Mouse (Mus musculus) testis, postnatal 10 days (tissue): ENCODE measurements around the gene 1700029H14Rik.

Source experiments
- DNase-seq: peaks from one replicate; pipeline ENCODE4 v3.0.0; 2021; ENCODE audit warnings: low spot score

The 1700029H14Rik gene

DNA sequence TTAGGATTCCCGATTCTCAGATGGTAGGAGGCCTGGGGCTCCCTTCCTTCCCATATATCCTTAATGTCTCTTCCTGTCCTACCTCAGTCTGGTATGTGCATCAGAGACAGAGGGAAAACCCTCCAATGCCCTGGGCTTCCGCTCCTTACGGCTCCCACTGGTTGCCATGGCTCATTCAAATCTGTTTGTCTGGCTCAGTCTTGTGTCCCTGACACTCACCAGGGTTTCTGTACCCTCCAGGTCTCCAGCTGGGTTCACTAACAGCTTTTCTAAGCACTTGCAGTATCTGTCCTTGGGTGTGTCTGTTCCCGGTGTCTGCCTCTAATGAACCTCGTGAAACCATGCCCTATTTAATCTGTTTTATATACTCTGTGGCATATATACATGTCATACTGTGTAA is 20.7 kb downstream of the 1700029H14Rik start:
- no peak for DNase-seq

DNA sequence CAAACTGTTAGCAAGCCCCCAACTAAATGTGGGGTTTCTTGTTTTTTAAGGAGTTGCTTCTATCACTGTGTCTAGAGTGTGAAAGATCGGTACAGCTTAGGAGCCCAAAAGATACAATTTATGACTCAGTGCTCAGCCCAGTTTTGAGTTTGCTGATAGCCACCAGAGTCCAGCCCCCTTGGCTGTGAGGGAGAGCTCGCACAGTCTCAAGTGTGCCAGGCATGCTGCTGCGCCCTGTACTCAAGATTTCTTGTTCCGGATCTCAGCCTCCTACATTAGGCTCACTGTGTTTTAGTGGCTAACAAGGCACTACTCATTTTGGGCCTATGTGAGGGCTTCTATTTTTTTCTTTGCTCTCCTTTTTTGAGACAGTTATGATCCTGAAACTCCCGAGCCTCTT is 22.1 kb downstream of the 1700029H14Rik start:
- no peak for DNase-seq

DNA sequence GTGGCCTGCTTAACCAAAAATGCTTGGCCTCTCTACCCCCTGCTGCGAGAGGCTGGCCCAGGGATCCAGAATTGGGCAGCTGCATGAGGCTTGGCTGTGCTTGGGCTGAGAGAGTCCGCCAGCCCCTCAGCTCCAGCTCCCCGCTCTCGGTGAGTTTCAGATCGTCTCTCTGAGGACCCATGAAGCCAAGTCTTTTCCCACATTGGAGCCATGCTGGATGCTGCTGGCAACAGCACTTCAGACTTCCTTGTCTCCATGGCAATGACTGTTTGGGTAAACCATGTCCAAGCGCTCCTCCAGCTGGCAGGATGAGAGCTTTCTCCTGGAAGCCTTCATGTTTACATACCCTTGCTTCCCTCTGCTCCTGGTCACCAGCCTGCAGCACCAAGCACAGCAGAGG is 23.4 kb downstream of the 1700029H14Rik start:
- no peak for DNase-seq

DNA sequence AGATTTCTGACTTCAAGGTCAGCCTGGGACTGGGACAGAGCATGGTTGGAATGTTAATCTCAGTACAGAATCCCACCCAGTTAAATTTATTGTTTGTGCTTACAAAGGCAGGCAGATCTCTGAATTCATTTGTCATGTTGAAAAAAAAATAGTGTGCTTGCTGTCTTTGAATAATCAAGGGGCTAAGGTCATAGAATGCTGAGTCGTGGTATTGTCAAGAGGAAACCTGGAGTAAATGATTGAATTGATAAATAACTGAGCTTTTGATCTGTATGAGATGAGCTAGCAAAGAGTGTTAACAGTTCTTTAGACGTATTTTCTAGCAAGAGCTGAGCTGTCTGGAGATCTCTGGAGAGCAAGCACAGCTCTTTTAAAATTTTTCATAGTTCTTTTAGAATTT is 25.2 kb downstream of the 1700029H14Rik start:
- no peak for DNase-seq

DNA sequence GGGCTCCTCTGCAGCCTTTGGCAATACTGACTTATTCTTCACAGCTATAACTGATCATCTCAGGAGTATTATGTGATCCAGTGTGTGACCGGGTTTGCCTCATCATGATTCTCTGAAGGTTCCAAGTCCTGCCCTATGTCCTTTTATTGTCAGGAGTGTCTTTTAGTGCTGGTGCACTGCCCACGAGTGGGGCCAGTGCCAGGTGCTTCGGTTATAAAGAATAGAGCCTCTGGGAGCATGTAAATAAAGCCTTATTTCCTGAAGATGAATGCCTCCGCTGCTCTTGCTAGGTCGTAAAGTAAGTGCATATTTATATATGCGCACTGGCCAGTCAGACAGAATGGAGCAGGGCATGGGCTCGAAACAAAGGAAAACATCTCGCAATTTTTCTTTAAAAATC is 29.1 kb downstream of the 1700029H14Rik start:
- no peak for DNase-seq

DNA sequence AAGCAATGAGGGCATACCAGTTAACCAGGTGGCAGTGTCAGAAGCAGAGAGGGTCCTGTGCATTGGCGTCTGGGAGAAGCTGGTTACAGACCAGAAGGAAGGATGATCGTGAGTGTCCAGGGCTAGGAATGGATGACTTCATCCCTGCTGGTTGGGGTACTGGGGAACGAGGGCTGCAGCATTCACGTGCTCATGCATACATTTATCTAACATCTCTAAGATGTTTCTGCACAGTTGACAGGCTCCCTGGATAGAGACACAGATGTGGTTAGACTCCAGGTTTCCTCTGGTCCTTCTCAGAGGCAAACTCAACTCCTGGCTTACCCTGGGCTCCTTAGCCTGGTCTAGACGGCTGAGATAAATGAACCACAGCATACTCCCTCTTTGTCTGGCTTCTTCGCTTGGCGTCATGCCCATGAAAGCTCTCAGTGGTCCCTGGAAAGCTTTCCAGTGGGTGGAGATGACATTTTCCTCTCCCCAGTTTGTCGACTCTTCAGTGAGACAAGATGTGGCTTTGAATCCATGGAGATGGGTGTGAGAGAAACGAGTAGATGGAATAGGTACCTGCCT is 30.6 kb downstream of the 1700029H14Rik start:
- DNase-seq = no peak

DNA sequence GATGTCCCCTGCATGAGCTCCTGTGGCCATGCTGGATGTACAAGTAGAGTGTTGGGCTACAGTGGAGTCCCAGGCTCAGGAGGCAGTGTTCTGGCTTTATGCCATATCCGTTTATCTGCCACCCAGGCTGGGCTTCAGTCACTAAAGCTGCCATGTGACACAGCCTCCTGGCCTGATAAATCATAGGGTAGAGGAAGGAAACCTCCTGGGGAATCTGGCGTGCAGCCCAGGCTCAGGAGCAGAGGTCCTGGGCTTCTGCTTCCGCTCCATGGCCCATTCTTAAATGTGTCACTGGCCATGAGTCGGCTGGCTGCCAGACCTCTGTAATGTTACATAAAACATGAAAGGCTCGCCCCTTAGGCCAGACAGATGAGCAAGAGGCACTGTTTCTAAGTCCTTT is 31.3 kb downstream of the 1700029H14Rik start:
- peak; percentile 82 for DNase-seq

DNA sequence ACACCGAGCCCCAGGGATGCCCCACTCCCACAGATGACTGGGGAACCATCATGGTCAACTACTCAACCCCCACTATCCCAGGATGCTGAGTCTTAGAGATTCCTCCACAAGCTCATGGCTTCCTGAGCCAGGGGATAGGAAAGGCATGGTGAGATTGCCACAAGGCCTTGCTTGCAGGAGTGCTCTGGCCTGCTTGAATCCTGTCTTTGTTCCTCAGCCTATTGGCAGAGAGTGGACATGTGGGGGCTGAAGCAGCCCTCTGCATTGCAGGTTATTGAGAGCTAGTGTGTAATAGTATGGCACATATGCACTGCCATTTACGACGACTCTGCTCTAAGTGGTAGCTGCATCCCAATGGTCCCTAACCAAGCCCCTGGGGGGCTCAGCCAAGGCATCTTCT is 31.9 kb downstream of the 1700029H14Rik start:
- DNase-seq = no peak

DNA sequence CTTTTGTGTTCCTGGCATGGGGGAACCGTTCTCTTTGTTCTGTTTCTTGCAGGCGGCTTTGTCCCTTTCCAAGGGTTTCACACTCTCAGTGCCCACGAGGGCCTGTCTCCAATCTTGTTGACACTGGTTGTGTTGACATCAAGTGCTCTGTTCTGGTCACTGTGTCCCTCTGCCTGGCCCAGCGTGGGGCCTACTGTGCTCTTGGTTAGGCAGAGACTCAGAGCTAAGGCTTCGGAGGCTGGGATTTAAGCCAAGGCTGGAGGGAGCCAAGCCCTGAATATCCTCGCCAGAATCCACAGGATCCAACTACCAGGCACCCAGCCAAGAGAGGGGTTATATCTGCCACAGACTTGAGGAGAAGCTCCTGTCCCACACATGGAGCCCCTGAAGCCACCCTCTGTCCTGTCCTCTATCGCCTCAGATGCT is 32.4 kb downstream of the 1700029H14Rik start:
- peak; percentile 86 for DNase-seq

DNA sequence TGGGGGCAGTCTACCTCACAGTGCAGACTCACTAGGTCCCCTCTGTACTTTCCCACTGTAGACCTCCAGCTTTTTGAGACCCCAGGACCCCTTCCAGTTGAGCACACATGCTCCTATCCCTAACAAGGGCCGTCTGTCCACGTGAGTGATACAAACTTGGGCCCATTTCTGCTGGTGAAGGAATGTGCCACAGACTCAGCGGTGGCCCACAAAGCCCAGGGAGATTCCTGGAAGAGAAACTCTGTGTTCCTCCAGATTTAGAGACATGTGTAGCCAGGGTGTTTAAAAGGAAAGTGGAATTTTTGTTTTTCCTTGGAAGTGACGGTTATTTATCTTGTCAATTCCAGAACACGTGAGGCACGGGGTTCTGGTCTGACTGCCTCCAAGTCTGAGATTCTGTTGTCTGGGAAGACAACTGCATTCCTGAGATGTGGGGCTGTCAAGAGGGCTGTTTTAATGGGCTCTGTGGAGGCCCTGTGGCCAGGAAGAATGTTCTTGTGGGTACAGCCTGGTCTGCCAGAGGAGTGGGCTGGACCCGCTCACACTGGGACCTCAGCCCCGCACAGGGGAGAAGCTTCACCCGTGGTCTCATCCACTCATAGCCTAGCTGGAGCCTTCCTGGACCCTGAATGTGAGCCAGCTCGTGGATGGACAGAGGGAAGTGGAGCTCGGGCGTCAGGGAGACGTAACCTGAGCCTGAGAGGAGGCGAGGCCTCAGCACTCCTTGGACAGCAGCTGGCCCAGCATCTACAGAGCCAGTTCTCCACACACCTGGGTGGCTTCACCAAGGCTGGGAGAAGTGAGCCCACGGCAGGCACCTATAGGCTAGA is 33.0 kb downstream of the 1700029H14Rik start:
- DNase-seq = no peak

DNA sequence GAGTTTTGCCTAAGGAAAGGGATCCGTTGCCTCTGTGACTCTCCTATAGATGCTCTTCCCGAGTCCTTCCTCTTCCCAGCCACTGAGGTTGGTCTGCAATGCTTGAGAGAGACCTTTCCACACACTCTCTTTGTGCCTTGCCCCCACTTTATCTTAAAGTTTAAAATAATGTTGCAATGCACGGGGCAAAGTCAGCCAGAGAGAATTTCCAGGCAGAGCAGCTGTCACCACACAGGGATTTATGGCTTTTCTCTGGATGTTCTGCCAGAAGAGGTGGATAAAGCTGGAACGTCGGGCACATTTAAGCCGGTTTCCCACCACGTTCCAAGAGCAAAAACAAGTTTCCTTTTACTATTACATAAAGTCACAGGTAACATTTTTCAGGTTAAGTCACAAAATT is 40.9 kb downstream of the 1700029H14Rik start:
- DNase-seq = no peak

DNA sequence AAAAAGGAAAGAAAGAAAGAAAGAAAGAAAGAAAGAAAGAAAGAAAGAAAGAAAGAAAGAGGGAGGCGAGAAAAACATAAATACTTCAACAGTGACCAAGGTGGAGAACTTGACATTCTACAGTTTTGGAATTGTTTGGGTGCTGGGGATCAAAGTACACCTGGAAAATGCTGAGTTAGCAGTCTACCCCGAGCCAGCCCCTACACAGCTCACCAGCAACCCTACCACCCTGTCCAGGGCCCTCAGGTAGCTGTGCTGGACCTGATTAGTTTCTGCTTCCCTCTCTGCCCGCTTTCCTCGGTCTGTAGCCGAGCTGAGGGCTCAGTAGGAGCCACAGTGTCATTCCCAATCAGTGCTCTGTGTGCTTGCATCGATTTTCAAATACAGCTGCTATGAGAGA is 41.9 kb downstream of the 1700029H14Rik start:
- DNase-seq = no peak

DNA sequence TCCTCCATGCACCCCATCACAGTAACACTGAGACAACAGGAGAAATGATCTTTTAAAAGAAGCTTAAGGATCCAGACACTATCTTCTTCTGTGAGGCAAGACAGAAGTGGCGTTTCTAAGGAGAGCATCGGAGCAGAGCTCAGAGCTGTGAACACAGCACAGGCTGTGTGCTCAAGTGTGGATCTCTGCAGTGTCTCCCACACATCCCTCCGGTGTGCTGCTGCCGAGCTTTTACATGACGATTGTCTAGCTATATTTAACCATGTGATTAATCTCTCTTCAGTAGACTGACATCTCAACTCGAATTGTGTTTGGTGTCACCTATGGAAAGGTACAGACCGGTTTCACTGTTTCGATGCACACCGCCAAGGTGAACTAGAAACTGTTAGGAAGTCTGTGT is 42.8 kb downstream of the 1700029H14Rik start:
- no peak for DNase-seq

DNA sequence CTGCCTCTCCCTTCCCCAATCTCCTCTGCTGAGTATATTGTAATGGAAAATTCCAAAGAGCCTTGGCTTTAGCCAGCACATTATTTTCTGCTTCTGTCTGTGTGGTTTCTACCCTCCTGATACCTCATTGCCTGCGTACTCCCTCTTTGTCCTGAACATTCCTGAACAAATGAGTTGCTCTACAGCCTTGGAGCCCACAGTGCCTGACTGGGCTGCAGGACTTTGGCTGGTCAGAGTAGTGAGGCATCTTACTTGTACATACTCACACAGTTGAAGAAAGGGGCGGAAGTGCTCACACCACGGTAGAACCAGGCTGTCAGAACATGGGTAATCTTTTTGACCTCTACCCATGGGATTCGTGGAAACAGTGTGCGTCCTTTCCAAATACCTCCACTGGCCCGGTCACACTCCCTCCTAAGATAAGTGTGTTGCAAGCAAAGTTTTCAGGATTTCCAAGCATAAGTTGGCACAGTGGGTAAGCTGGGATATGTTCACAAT is 44.9 kb downstream of the 1700029H14Rik start:
- no peak for DNase-seq

DNA sequence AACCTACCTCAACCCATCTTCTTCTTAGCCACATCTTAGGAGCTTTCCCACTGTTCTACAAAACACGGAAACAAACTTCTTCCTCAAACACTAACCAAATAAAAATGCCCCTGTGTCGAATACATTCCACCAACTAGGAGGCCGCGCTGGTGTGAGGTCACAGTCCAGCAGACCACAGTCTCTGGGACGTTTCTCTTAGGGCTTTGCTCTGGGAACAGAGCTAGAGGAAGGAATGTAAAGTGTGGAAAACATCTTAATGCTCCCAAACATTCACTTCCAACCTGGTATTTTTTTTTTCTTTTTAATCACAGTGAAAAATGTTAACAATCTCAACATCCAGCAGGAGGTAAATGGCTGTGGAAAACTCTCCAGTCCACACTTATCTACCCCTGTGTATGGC is 45.5 kb downstream of the 1700029H14Rik start:
- DNase-seq = no peak

DNA sequence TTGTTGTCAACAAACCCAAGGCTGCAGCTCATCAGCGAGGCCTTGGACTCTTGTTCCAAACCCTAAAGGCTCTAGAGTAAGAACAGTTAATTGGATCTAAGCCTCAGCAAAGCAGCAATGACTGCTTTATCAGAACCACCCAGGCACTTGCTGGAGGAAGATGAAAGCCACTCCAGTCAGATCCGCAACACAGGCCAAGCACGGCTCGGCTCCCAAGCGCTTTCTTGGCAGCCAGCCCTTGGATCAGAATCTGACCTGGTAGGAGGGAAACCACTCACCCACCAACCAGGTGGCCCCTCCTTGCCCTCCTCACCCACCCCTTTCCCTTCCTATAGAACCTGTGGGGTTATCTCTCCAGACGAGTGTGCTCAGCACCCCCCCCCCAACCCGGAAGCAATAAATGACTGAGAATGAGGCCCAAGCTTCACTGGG is 46.2 kb downstream of the 1700029H14Rik start:
- peak; percentile 77 for DNase-seq

DNA sequence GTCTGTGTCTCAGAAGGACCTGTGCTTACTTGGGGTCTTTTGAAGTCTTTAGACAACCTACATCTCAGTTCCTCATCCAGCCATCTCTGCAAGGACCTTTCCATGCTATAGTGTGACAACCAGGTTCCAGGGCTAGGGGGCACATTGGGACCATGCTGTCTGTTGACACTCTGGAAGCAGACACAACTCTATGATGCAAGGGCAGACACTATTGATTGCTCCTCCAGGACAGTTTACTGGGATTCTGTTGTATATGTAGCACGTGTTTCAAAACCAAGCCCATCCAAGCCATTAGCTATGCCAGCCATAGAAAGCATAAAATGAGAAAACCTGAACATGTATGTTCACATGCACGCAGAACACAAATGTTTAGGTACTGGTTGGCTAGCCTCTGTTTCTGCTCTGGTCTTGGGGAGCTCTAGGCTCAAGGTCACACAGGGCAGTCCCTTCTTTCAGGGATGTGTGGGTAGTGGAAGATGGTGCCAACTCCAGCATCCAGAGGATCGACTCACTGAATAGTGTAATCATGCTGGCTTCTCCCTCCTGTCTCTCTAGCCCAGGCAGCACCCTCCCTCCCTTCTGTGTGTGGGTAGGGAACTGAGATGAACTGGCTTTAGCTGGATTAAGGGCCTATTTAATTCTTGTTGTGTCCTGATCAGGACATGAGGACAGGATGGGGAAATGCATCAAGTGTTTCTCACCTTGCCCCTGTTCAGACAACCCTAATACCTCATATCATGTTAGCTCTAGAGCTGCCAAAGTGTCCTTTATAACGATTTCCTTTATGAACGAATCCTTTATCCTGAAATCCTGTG is 48.5 kb downstream of the 1700029H14Rik start:
- DNase-seq = no peak

DNA sequence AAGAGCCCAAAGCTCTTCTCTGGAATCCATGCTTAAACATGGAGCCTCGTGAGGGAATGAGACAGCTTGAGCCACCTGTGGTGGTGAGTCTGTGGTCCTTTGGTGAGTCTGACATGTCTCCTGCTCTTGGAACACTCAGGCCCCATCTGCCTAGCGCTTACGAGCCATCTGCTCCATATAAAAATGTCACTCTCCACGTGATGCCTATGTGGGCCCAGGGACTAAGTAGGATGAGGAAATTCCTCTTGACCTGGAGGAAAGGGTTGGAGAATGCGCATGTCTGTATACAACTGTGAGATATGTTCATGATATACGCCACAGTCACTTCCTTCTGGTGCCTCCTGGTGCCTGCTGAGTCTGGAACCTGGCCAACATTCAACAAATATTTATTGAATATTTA is 49.6 kb downstream of the 1700029H14Rik start:
- DNase-seq = no peak

DNA sequence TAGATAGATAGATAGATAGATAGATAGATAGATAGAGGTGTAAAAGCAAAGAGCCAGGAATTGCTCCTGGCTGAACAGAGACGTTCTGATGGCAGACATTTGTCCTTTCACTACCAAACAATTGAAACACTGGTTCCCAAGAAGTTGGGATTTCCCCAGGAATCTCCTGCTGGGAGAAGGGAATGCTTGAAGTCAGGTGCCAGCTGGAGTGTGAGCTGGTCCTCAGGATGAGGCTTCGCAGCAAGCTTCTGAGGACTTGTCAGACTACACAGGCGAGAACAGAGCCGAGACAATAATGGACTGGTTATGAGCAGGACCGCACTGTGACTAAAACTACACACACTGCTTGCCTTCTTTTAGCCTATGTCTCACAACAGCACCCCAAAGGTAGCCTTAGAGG is 50.2 kb downstream of the 1700029H14Rik start:
- DNase-seq = no peak

DNA sequence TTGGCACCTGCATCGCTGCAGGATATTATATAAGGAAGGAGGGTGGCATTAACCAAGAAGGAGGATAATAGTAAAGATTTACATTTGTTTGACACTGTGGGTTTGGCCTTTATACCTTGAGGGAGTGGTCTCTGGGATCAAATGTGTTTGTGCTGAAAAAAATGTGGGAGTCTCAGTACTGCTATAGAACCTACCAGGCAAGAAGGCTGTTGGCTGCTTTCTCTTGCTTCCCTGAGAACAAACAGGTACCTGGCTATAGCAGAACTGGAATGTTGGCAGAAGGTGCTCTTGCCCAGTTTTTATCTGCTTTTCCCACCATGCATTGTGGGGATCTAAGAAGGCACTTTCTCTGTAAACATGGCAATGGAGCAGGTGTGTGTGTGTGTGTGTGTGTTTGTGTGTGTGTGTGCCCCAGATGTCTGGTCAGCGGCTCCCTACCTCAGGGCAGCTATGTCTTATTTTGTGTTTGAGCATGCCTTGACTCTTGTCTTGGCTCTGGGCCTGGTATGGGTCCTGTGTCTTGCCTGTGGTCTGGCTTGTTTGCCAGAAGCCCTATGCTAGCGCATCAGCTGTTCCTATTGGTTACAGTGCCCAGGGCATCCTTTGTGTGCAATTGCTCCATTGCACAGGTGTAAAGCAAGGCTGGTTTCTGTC is 54.9 kb downstream of the 1700029H14Rik start:
- DNase-seq = no peak

DNA sequence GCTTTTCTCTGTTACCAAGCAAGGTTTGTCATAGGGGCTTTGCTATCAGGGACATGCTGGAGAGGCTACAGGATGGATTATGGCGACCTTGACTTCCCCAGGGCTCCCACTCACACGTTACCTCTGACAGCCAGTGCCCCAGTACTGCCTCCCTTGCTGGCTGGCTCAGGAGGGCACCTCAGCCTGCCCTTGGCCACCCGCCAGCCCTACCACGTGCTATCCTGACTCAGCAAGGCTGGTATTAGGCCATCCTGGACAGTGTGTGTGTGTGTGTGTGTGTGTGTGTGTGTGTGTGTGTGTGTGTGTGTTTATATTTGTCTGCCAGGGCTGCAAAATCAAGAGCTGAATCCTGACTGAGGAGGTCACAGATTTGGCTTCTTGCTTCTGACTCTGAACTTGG is 55.4 kb downstream of the 1700029H14Rik start:
- peak; percentile 92 for DNase-seq
